Mouse (Mus musculus) v-Abl transformed pro-B cells (cell line): ENCODE measurements at regions not wholly inside any gene's neighbourhood (a gene's known extent, or its start where the extent isn't known, plus 50 kb on each side); places are given as distances from the start of the nearest gene placed in this dataset.

ENCODE experiments used
- in situ Hi-C, 2 experiments: fragments of 400-800 bp; cut with MboI; formaldehyde crosslinking; loops; one replicate each; pipeline ENCODE4 v1.15.1; 2025; ENCODE audit not compliant: unreplicated experiment in 2 of 2

- in situ Hi-C loops, result no loop called here
Measured at GRCm38 (mm10) chr15:52095629-52096190, 1789.0 kb upstream of the Gm7489 start.

GRCm38 (mm10) chr15:52108761-52109160, 1775.9 kb upstream of the Gm7489 start:
- in situ Hi-C loops, result no loop called here

GRCm38 (mm10) chr15:52114368-52115036, 1770.2 kb upstream of the Gm7489 start:
- in situ Hi-C loops, result no loop called here

- in situ Hi-C loops, result no loop called here
Measured at GRCm38 (mm10) chr15:52136693-52137092, 1748.0 kb upstream of the Gm7489 start.

GRCm38 (mm10) chr15:52153421-52153820, 1731.3 kb upstream of the Gm7489 start:
- in situ Hi-C loops, result loop anchor here (25.0 kb wide), 3 partner anchors 391 to 1541 kb away; no protein-coding TSS in a partner anchor

- in situ Hi-C loops, result loop anchor here (5.0 to 25.0 kb wide), 4 partner anchors 243 to 1543 kb away; no protein-coding TSS in a partner anchor
Measured at GRCm38 (mm10) chr15:52155784-52156183, 1728.9 kb upstream of the Gm7489 start.

GRCm38 (mm10) chr15:52156779-52157178, 1727.9 kb upstream of the Gm7489 start:
- in situ Hi-C loops, result loop anchor here (5.0 to 25.0 kb wide), 4 partner anchors 244 to 1544 kb away; no protein-coding TSS in a partner anchor

- in situ Hi-C loops, result loop anchor here (10.0 to 25.0 kb wide), 4 partner anchors 246 to 1548 kb away; no protein-coding TSS in a partner anchor
Measured at GRCm38 (mm10) chr15:52160181-52161088, 1724.3 kb upstream of the Gm7489 start.

- in situ Hi-C loops, result loop anchor here (10.0 to 25.0 kb wide), 4 partner anchors 246 to 1549 kb away; no protein-coding TSS in a partner anchor
Measured at GRCm38 (mm10) chr15:52161089-52161442, 1723.6 kb upstream of the Gm7489 start.

GRCm38 (mm10) chr15:52161568-52162316, 1723.0 kb upstream of the Gm7489 start:
- in situ Hi-C loops, result loop anchor here (10.0 to 25.0 kb wide), 4 partner anchors 247 to 1549 kb away; no protein-coding TSS in a partner anchor

- in situ Hi-C loops, result loop anchor here (10.0 to 25.0 kb wide), 4 partner anchors 251 to 1554 kb away; no protein-coding TSS in a partner anchor
Measured at GRCm38 (mm10) chr15:52166144-52166543, 1718.6 kb upstream of the Gm7489 start.

GRCm38 (mm10) chr15:52166595-52167443, 1717.9 kb upstream of the Gm7489 start:
- in situ Hi-C loops, result loop anchor here (10.0 to 25.0 kb wide), 4 partner anchors 252 to 1555 kb away; no protein-coding TSS in a partner anchor

GRCm38 (mm10) chr15:52167811-52168210, 1716.9 kb upstream of the Gm7489 start:
- in situ Hi-C loops, result loop anchor here (10.0 to 25.0 kb wide), 4 partner anchors 253 to 1556 kb away; no protein-coding TSS in a partner anchor

GRCm38 (mm10) chr15:52176951-52177350, 1707.8 kb upstream of the Gm7489 start:
- in situ Hi-C loops, result no loop called here

- in situ Hi-C loops, result no loop called here
Measured at GRCm38 (mm10) chr15:52178668-52179067, 1706.0 kb upstream of the Gm7489 start.

GRCm38 (mm10) chr15:52179379-52179778, 1705.3 kb upstream of the Gm7489 start:
- in situ Hi-C loops, result no loop called here

GRCm38 (mm10) chr15:52191176-52191575, 1693.5 kb upstream of the Gm7489 start:
- in situ Hi-C loops, result no loop called here

- in situ Hi-C loops, result no loop called here
Measured at GRCm38 (mm10) chr15:52207271-52207670, 1677.4 kb upstream of the Gm7489 start.

GRCm38 (mm10) chr15:52232442-52232841, 1652.3 kb upstream of the Gm7489 start:
- in situ Hi-C loops, result no loop called here
